Mouse (Mus musculus): ENCODE data around the gene Rasa2.

DNA sequence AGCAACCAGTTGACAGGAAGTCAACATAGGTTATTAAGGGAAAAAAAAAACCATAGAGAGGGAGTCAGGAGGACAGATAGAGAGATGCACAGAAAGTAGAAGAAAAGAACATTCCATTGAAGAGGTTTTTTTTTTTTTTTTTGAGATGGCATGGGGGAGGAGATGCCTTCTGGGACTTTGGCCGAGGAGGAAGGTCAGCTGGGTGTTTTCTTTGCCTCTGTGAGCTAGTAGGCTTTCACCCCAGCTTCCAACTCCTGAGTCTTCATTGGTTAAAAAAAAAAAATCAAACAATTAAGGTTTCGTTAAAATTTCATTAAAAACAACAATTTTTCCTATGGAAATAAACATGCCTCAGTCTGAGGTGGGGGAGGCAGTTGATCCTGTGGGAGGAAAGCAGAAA, 28.4 kb upstream of the Rasa2 start:
- TF ChIP-seq CTCF (IDR thresholded peaks at IDR 0.05; ENCODE audit: control insufficient read depth, insufficient read depth, insufficient read length) (no peak), FOSL1 (IDR thresholded peaks at IDR 0.05; ENCODE audit: insufficient read depth, low read length, poor library complexity, severe bottlenecking) (no peak), MYOG (IDR thresholded peaks at IDR 0.05; ENCODE audit: control insufficient read depth, extremely low read depth, insufficient read length) (no peak), CEBPB (IDR thresholded peaks at IDR 0.05; ENCODE audit: low read depth) (no peak)

All from C2C12 (cell line).